Mouse (Mus musculus) cortical plate, adult 2 months (tissue): ENCODE results near the gene Krt35. TPM values are rescaled to one million over a fixed set of nuclear protein-coding genes. Genes with fewer than 3 reads are reported as not detected.

ENCODE experiments used
- H3K27ac ChIP-seq: fragments of 200-500 bp; 2 replicates; pipeline ENCODE4 v1.5.1; 2012; ENCODE audit warnings: low read length, control low read depth, inconsistent platforms; ENCODE audit not compliant: insufficient read depth
- H3K4me1 ChIP-seq: fragments of 200-500 bp; 2 replicates; pipeline ENCODE4 v1.6.1; 2011; ENCODE audit warnings: low read length; ENCODE audit not compliant: control insufficient read depth, insufficient read depth
- H3K4me3 ChIP-seq: fragments of 200-500 bp; 2 replicates; pipeline ENCODE4 v1.5.1; 2011; ENCODE audit warnings: mild to moderate bottlenecking, low read length, control low read depth; ENCODE audit not compliant: insufficient read depth
- CTCF ChIP-seq: fragments of 200-500 bp; IDR thresholded peaks from 2 replicates; pipeline ENCODE4 v1.5.1; 2011; ENCODE audit warnings: mild to moderate bottlenecking, control low read depth, low read length; ENCODE audit not compliant: insufficient read depth; ENCODE audit errors: extremely low read depth
- POLR2A ChIP-seq: fragments of 200-500 bp; IDR thresholded peaks from 2 replicates; pipeline ENCODE4 v1.6.1; 2011; ENCODE audit warnings: mild to moderate bottlenecking, low read length, control low read depth; ENCODE audit not compliant: insufficient read depth; ENCODE audit errors: extremely low read depth
- polyA plus RNA-seq: library from polyadenylated mRNA; depleted of rRNA; stranded (reverse); fragments of >200 nt; gene quantifications from 2 replicates; pipeline ENCODE4 v1.2.3, GENCODE M21; 2012

Gene Krt35
- polyA plus RNA-seq, 1 experiment, result not detected

DNA sequence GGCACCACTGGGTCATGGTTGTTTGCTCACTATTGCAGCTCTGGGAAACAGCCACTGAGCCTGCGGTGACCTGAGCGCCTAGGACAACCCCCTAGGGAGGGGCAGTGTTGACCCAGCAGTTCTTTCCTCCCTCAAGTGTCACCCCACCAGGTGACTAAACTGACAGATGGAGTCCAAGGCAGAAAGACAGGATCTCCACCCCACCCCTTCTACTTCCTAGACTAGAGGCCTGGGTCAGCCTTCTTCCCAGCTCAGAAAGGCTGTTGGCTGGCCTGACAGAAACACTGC is 17.6 kb upstream of the Krt35 start:
- TF ChIP-seq POLR2A, result no peak
- no peak for TF ChIP-seq CTCF
- Histone ChIP-seq H3K4me1 (no peaks in the 10 kb centered on the region), H3K4me3 (no peak overlapping the region), H3K27ac (no peak overlapping the region)

DNA sequence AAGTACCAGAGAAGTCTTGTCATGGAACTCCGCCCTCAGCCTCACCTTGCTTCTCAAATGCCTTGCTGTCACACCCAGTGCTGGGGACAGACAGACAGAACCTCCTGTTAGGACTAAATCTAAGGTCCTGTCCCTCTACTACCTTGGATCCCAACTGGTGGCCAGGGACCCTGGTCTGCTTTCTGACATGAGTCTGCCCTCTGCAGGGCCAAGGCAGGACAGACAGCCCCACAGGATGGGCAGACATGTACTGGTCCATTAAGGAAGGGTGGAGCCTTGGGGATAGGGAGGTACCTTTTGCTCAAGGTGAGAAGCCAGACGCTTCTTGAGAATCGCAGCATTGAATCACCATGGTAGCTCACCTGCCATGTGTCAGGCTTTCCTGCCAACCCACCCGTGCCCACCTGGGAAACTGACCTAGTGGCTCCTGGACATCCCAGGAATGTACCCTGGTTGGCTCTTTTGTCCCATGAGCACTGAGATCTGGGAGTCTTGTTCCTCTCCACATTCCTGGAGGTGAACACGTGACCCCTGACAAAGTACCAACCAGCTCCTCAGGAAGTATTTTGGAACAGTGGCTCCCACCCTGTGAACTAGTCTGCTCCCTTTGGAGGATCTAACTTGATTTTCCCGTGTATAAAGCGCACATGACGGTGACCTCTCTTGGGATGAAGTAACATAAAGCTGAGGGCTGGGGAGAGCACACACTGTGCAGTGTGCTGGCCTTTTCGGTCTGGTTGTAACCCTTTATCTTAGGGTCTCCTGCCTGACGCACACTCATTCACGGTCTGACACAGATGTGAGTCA is 17.1 kb upstream of the Krt35 start:
- Histone ChIP-seq H3K27ac (no peak overlapping the region), H3K4me1 (no peaks in the 10 kb centered on the region), H3K4me3 (no peak overlapping the region)
- TF ChIP-seq POLR2A, result no peak
- no peak for TF ChIP-seq CTCF

DNA sequence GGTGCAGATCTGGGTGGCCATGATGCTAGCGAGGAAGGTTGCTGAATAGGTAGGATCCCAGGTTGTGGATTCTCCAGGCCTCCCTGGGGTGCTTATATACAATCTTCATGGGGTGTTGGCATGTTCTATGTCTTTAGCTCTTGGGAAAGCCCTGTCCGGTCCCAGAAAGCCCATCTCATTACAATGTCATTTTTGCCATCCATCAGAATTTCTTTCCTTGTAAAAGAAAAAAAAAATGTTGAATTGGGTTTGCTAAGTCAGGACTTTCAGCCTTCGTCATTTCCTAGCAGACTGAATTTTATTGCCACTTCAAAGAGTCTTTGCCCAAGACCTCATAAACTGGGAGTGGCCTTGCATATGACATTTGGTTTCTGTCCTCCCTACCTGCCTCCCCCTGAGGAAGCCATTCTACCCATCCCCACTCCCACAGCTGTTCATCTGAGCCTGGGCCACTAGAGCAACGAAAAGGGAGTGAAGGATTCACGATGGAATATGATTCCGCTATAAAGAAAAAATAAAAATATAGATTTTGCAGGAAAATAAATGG is 9.6 kb upstream of the Krt35 start, which contains the start of gene Krt36:
TSS of gene Krt36 (minus strand) at position 51 of the 547 bp plus-strand sequence.
- Histone ChIP-seq H3K27ac (no peak within 1 kb of the TSS), H3K4me3 (no peak within 1 kb of the TSS), H3K4me1 (no peaks in the 10 kb centered on the region)
- TF ChIP-seq POLR2A (no peak), CTCF (no peak)

DNA sequence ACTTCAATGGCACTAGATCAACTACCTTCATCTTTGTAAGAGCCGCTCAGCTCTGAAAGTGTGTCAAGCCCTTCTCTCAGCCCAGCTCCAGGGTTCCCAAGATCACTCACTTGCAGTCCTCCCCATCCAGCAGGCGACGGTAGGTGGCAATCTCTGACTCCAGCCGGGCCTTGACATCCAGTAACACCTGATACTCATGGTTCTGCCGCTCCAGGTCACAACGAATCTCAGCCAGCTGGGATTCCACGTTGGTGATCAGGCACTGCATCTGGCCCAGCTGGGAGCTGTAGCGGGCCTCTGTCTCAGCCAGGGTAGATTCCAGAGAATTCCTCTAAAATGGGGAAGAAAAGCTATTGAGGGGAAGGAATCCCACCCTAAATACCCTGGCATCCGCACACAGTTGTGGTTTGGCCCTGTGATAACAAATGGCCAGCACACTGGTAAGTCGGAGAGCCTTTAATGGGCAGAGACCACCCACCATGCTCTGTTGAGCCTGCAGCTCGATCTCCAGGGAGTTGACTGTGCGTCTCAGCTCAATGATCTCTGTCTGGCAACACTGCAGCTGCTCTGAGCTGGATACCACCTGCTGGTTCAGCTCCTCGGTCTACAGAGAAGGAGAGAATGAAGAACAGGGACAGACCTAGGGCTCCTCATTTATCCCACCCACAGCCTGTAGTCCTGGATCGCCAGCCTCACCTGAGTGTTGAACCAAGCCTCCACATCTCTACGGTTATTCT is 6.8 kb upstream of the Krt35 start:
- Histone ChIP-seq H3K27ac (no peak overlapping the region), H3K4me3 (no peak overlapping the region), H3K4me1 (no peaks in the 10 kb centered on the region)
- TF ChIP-seq CTCF, result no peak
- no peak for TF ChIP-seq POLR2A

DNA sequence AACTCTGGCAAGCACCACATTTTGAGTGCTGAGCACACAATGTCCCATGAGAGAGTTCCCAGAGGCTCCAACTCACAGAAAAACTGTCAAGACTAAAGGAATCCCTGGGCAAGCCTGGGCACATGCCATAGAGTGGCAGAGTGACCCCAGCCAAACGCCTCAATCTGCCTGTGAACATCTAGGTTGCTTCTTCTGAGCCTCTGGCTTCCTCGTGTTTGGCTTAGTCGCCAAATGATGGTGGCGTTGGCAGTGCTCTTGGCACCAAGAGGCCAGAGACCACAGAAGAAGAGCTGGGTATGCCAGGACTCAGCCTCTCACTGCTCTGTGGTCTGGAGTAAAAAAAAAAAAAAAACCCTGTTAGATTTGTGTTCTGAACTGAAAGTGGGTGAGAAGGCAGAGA is 4.3 kb upstream of the Krt35 start:
- Histone ChIP-seq H3K27ac (no peak overlapping the region), H3K4me1 (no peaks in the 10 kb centered on the region), H3K4me3 (no peak overlapping the region)
- TF ChIP-seq CTCF, result no peak
- no peak for TF ChIP-seq POLR2A

DNA sequence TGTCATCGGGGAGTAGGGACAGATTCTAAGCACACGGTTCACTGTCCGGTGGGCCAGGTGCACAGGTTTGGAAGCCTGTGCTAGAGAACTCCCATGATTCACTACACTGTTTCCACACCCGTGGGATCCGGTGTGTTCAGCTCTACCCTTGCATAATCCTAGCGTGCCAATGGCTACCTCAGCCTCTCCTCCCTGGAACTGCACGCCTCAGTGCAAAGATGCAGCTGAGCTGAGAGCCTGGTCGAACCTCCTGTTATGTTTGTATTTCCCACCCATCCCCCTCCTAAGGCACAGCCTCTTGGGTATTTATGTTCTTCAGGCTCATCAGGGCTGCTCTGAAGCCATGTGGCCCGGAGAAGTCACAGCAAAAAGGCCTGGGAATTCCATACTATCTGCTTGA is 1.8 kb upstream of the Krt35 start:
- TF ChIP-seq CTCF, result no peak
- no peak for TF ChIP-seq POLR2A
- Histone ChIP-seq H3K27ac (no peak overlapping the region), H3K4me1 (no peaks in the 10 kb centered on the region), H3K4me3 (no peak overlapping the region)

DNA sequence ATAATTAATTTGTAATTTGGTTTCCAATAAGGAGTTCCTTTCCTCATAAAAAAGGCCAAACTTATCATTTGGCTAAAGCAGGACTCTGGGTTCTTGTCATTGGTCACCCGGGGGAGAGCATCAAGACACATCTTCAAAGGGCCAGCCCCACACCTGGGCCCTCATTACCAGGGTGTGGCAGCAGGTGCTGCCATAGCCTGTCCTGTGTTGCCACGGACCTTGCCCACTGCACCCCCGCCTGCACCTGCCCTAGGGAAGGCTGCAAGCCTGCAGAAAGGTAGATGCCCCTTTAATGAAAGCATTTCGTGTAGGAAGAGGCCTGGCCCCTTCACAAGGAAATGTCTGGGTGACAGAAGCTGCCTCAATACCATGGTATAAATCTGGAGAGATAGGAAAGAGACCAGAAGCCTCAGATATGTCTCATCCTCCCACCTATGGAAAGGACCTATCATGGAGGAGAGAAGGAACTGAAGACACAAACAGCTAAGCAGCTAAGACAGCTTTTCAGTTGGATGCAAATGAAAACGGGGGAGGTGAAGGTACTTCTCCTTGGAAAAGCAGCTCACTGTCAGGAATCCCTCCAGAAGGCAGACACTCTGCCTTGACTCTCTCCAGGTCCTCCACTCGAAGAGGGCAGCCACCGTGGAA is 7.5 kb downstream of the Krt35 start:
- TF ChIP-seq CTCF (no peak), POLR2A (no peak)
- no peak overlapping the region for H3K4me3 ChIP-seq
- H3K4me1 ChIP-seq, result peaks cover 2% of the 10 kb centered on the region; the same call in 1 of the 2 replicates
- no peak overlapping the region for H3K27ac ChIP-seq

DNA sequence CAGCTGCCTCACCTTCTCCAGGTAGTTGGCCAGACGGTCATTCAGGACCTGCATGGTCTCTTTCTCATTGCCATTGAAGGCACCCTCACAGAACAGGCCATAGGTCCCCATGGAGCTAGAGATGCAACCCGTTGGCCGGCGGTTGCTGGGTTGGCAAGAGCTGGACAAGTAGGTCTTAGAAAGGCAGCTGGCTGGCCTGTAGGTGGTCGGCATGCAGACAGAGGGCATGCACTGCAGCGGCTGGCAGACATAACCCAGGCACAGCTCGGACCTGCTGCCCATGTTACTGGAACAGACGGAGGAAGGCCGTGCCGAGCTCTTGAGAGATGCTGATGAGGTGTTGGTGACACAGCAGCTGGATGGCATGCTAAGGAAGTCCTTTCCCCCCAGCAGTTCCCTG is 8.2 kb downstream of the Krt35 start, which contains the start of gene Krt32:
TSS of gene Krt32 (minus strand) at position 366 of the 400 bp plus-strand sequence.
- Histone ChIP-seq H3K4me1 (peaks cover 2% of the 10 kb centered on the region; the same call in 1 of the 2 replicates), H3K4me3 (no peak within 1 kb of the TSS), H3K27ac (no peak within 1 kb of the TSS)
- TF ChIP-seq POLR2A, result no peak
- TF ChIP-seq CTCF, result no peak

DNA sequence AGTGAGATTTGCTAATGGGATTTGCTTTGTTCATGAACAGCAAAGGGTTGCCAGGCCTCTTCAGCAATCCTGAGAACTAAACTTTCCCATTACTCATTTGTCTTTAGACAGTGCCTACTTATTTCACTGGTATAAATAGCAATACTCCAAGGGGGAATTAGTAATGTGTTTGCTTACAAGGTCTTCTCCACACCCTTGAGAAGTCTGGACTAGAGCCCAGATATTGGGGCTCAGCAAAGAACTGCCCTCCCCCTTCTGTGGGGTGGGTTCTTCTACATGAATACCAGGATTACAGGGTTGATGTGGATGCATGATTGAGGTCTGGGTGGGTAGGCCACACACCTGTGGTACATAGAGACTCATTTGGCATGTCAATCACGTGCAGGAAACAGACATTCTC is 22.2 kb downstream of the Krt35 start:
- no peak for TF ChIP-seq CTCF
- TF ChIP-seq POLR2A, result no peak
- H3K4me3 ChIP-seq, result no peak overlapping the region
- no peak overlapping the region for H3K27ac ChIP-seq
- H3K4me1 ChIP-seq, result peaks cover 2% of the 10 kb centered on the region
